Mouse (Mus musculus) hindbrain, embryonic 13.5 days (tissue): ENCODE data around the gene C5ar2. TPM values are rescaled to one million over a fixed set of nuclear protein-coding genes. Genes with fewer than 3 reads are reported as not detected.
A peak's percentile ranks its signal among the peaks of the same experiment; 100 is the strongest.

Experiments used
- ATAC-seq: fragments of 200-750 bp; cut with Nextera tagmentation; 2 replicates; pipeline ENCODE4 v1.8.0; 2017; ENCODE audit warnings: moderate TSS enrichment; ENCODE audit not compliant: low FRiP score
- H3K27ac ChIP-seq: fragments of 300-500 bp; sonication (generic); 2 replicates; pipeline ENCODE4 v1.5.1; 2015; ENCODE audit warnings: inconsistent platforms, mild to moderate bottlenecking, moderate library complexity
- H3K27me3 ChIP-seq: fragments of 300-500 bp; sonication (generic); 2 replicates; pipeline ENCODE4 v1.6.1; 2015; ENCODE audit warnings: mild to moderate bottlenecking, inconsistent platforms
- H3K36me3 ChIP-seq: fragments of 300-500 bp; sonication (generic); 2 replicates; pipeline ENCODE4 v1.6.1; 2015; ENCODE audit warnings: mild to moderate bottlenecking, inconsistent platforms
- H3K4me1 ChIP-seq: fragments of 300-500 bp; sonication (generic); replicated peaks from 2 replicates; pipeline ENCODE4 v1.6.1; 2015; ENCODE audit warnings: inconsistent platforms
- H3K4me2 ChIP-seq: fragments of 300-500 bp; sonication (generic); 2 replicates; pipeline ENCODE4 v1.6.1; 2015; ENCODE audit warnings: inconsistent platforms, mild to moderate bottlenecking, moderate library complexity
- H3K4me3 ChIP-seq: fragments of 300-500 bp; sonication (generic); 2 replicates; pipeline ENCODE4 v1.5.1; 2015; ENCODE audit warnings: mild to moderate bottlenecking, inconsistent platforms
- H3K9ac ChIP-seq: fragments of 300-500 bp; sonication (generic); 2 replicates; pipeline ENCODE4 v1.6.1; 2015; ENCODE audit warnings: mild to moderate bottlenecking, inconsistent platforms
- H3K9me3 ChIP-seq: fragments of 300-500 bp; sonication (generic); 2 replicates; pipeline ENCODE4 v1.6.1; 2016; ENCODE audit warnings: inconsistent platforms
- WGBS: fragments of 180-500 bp; shearing (Covaris S2); methylation state at CpG from one replicate; pipeline ENCODE4 v1.1.7; 2015; 5-methylcytosine and 5-hydroxymethylcytosine counted together
- polyA plus RNA-seq: library from polyadenylated mRNA; unstranded; fragments of >200 nt; fragmentation: Nextera tagmentation; extraction: Ambion mirVana; gene quantifications from 2 replicates; pipeline ENCODE4 v1.2.1, GENCODE M21; 2015

Gene C5ar2
- polyA plus RNA-seq = 0.08 and 0.14 TPM in 2 replicates

GRCm38 (mm10) chr7:16244067-16244466 lies at the start of gene C5ar2:
TSS of gene C5ar2 (minus strand) at chr7:16244154.
- H3K27ac ChIP-seq = no peak within 1 kb of the TSS
- ATAC-seq = no peak
- H3K36me3 ChIP-seq = no peaks in the 10 kb centered on the region
- 77% methylated on average over 5 of the region's 5 CpGs for WGBS
- H3K9me3 ChIP-seq = no peaks in the 10 kb centered on the region
- no peak within 1 kb of the TSS for H3K9ac ChIP-seq
- H3K27me3 ChIP-seq = no peaks in the 10 kb centered on the region
- H3K4me3 ChIP-seq = no peak within 1 kb of the TSS
- H3K4me1 ChIP-seq = no peaks in the 10 kb centered on the region
- no peak within 1 kb of the TSS for H3K4me2 ChIP-seq

- WGBS = 76% methylated on average over 1 of the region's 1 CpGs
- H3K27ac ChIP-seq = no peak overlapping the region
- peaks cover 10% of the 10 kb centered on the region for H3K4me1 ChIP-seq
- no peaks in the 10 kb centered on the region for H3K27me3 ChIP-seq
- H3K4me2 ChIP-seq = no peak overlapping the region
- no peak overlapping the region for H3K4me3 ChIP-seq
- no peak overlapping the region for H3K9ac ChIP-seq
- H3K36me3 ChIP-seq = peaks cover 15% of the 10 kb centered on the region
- no peaks in the 10 kb centered on the region for H3K9me3 ChIP-seq
- ATAC-seq = no peak
Measured at GRCm38 (mm10) chr7:16287791-16288190, 43.8 kb upstream of the C5ar2 start.

- Histone ChIP-seq H3K4me1 (peaks cover 10% of the 10 kb centered on the region), H3K4me3 (peak overlapping the region; percentile 65), H3K9ac (peak overlapping the region; percentile 74), H3K9me3 (no peaks in the 10 kb centered on the region), H3K36me3 (peaks cover 23% of the 10 kb centered on the region), H3K4me2 (peak overlapping the region; percentile 53), H3K27ac (peak overlapping the region; percentile 96), H3K27me3 (no peaks in the 10 kb centered on the region)
- WGBS = 83% methylated on average over 2 of the region's 2 CpGs
- no peak for ATAC-seq
Measured at GRCm38 (mm10) chr7:16287016-16287415, 43.1 kb upstream of the C5ar2 start.

GRCm38 (mm10) chr7:16286026-16286961 lies 42.3 kb upstream of the C5ar2 start, which contains the start of gene Ccdc9:
TSS of gene Ccdc9 (minus strand) at chr7:16286795.
- Histone ChIP-seq H3K9me3 (no peaks in the 10 kb centered on the region), H3K4me1 (peaks cover 10% of the 10 kb centered on the region), H3K36me3 (peaks cover 30% of the 10 kb centered on the region), H3K27me3 (no peaks in the 10 kb centered on the region), H3K4me3 (peak within 1 kb of the TSS; percentile 65), H3K4me2 (peak within 1 kb of the TSS; percentile 53), H3K9ac (peak within 1 kb of the TSS; percentile 74), H3K27ac (peak within 1 kb of the TSS; percentile 96)
- peak; percentile 94 for ATAC-seq
- under 1% methylated on average over 67 of the region's 70 CpGs for WGBS

- ATAC-seq = peak; percentile 59
- WGBS = 5% methylated on average over 14 of the region's 14 CpGs
- peak overlapping the region; percentile 96 for H3K27ac ChIP-seq
- peak overlapping the region; percentile 65 for H3K4me3 ChIP-seq
- H3K9ac ChIP-seq = no peak overlapping the region
- H3K27me3 ChIP-seq = no peaks in the 10 kb centered on the region
- peak overlapping the region; percentile 53 for H3K4me2 ChIP-seq
- H3K9me3 ChIP-seq = no peaks in the 10 kb centered on the region
- peaks cover 10% of the 10 kb centered on the region for H3K4me1 ChIP-seq
- peaks cover 38% of the 10 kb centered on the region for H3K36me3 ChIP-seq
Measured at GRCm38 (mm10) chr7:16285450-16286025, 41.6 kb upstream of the C5ar2 start.

GRCm38 (mm10) chr7:16284904-16285303 lies 41.0 kb upstream of the C5ar2 start:
- ATAC-seq = no peak
- WGBS = 78% methylated on average over 9 of the region's 9 CpGs
- Histone ChIP-seq H3K4me2 (peak overlapping the region; percentile 53), H3K27me3 (no peaks in the 10 kb centered on the region), H3K9ac (no peak overlapping the region), H3K4me3 (no peak overlapping the region), H3K9me3 (no peaks in the 10 kb centered on the region), H3K36me3 (peaks cover 44% of the 10 kb centered on the region), H3K4me1 (peaks cover 10% of the 10 kb centered on the region), H3K27ac (0 out of 2 replicates have a peak overlapping the region, but pooled peaks have one; percentile 40)

GRCm38 (mm10) chr7:16284001-16284400 lies 40.0 kb upstream of the C5ar2 start:
- Histone ChIP-seq H3K27me3 (no peaks in the 10 kb centered on the region), H3K36me3 (peaks cover 47% of the 10 kb centered on the region), H3K27ac (no peak overlapping the region), H3K4me3 (no peak overlapping the region), H3K9ac (no peak overlapping the region), H3K4me2 (no peak overlapping the region), H3K9me3 (no peaks in the 10 kb centered on the region), H3K4me1 (peaks cover 10% of the 10 kb centered on the region)
- no peak for ATAC-seq
- WGBS = 92% methylated on average over 8 of the region's 8 CpGs

GRCm38 (mm10) chr7:16282334-16282733 lies 38.4 kb upstream of the C5ar2 start:
- H3K4me1 ChIP-seq = peaks cover 10% of the 10 kb centered on the region
- H3K27me3 ChIP-seq = no peaks in the 10 kb centered on the region
- no peaks in the 10 kb centered on the region for H3K9me3 ChIP-seq
- no peak overlapping the region for H3K4me2 ChIP-seq
- WGBS = 88% methylated on average over 13 of the region's 13 CpGs
- no peak for ATAC-seq
- H3K4me3 ChIP-seq = no peak overlapping the region
- no peak overlapping the region for H3K27ac ChIP-seq
- no peak overlapping the region for H3K9ac ChIP-seq
- peaks cover 64% of the 10 kb centered on the region for H3K36me3 ChIP-seq

GRCm38 (mm10) chr7:16280721-16281120 lies 36.8 kb upstream of the C5ar2 start:
- Histone ChIP-seq H3K27ac (no peak overlapping the region), H3K27me3 (peaks cover 8% of the 10 kb centered on the region; the same call in 1 of the 2 replicates), H3K4me2 (no peak overlapping the region), H3K9ac (no peak overlapping the region), H3K9me3 (no peaks in the 10 kb centered on the region), H3K4me3 (no peak overlapping the region), H3K4me1 (peaks cover 7% of the 10 kb centered on the region), H3K36me3 (peaks cover 80% of the 10 kb centered on the region)
- 94% methylated on average over 11 of the region's 11 CpGs for WGBS
- ATAC-seq = no peak

- Histone ChIP-seq H3K9ac (peak overlapping the region; percentile 90; the same call in 1 of the 2 replicates), H3K36me3 (peaks cover 49% of the 10 kb centered on the region), H3K27me3 (peaks cover 16% of the 10 kb centered on the region; the same call in 1 of the 2 replicates), H3K4me3 (no peak overlapping the region), H3K4me1 (peaks cover 36% of the 10 kb centered on the region), H3K9me3 (no peaks in the 10 kb centered on the region), H3K4me2 (no peak overlapping the region), H3K27ac (no peak overlapping the region)
- 90% methylated on average over 10 of the region's 10 CpGs for WGBS
- ATAC-seq = no peak
Measured at GRCm38 (mm10) chr7:16274922-16275890, 31.3 kb upstream of the C5ar2 start.

GRCm38 (mm10) chr7:16273766-16274140 lies 29.8 kb upstream of the C5ar2 start:
- Histone ChIP-seq H3K27ac (peak overlapping the region; percentile 96), H3K9me3 (no peaks in the 10 kb centered on the region), H3K27me3 (peaks cover 16% of the 10 kb centered on the region; the same call in 1 of the 2 replicates), H3K9ac (peak overlapping the region; percentile 90), H3K4me1 (peaks cover 39% of the 10 kb centered on the region), H3K4me3 (peak overlapping the region; percentile 81), H3K4me2 (peak overlapping the region; percentile 84), H3K36me3 (peaks cover 40% of the 10 kb centered on the region)
- ATAC-seq = peak; percentile 74
- WGBS = under 1% methylated on average over 18 of the region's 18 CpGs
